ENCODE assay signal across 23 mouse cellular contexts in genomic region chr2:131436149-131436548, GRCm38 (mm10). TPM values are rescaled to one million over a fixed set of nuclear protein-coding genes. Genes with fewer than 3 reads are reported as not detected.
DNase-seq lines count a peak whose midpoint lies in the region; TF ChIP-seq lines count a peak whose summit lies in the region.
"Had no signal": no experiment of that assay in that cellular context is flagged by ENCODE, and none has a peak within 500 bp of the region (broad histone marks: within the 10 kb centered on the region; RNA-seq: fewer than 3 reads in every experiment).

No protein-coding gene starts in this region.

- no peak for TF ChIP-seq POLR2A in CH12.LX (IDR thresholded peaks at IDR 0.05; ENCODE audit: low read depth, low read length)
- TF ChIP-seq POLR2A in small intestine, adult 2 months (IDR thresholded peaks at IDR 0.05; ENCODE audit: low read depth, low read length): no peak

- dilution Hi-C loops in CH12.LX (cut with MboI; ENCODE audit: extremely low pct_ligation_motif_present, extremely low pct_unique_long_range_greater_than_20kb, low sequenced_read_pairs): no loop called here

- H3K4me3 ChIP-seq in CH12.LX (replicated peaks in 1 of 3; ENCODE audit: low read depth in 2 of 3, low read length in 2 of 3, poor library complexity in 1 of 3) (no peak overlapping the region), macrophage (ENCODE audit: inconsistent target) (no peak overlapping the region)
- no peak overlapping the region for H3K4me3 ChIP-seq in small intestine, adult 2 months (ENCODE audit: low read depth, low read length)
- H3K4me3 ChIP-seq: embryonic facial prominence, embryonic 10.5 days; heart, embryonic 12.5 days; hindbrain, embryonic 10.5 days; kidney, embryonic 15.5 days; limb, embryonic 15.5 days; megakaryocyte, embryonic 14.5 days; midbrain, embryonic 15.5 days; neural tube, embryonic 15.5 days had no signal

- H3K27ac ChIP-seq in CH12.LX (ENCODE audit: insufficient read depth, low read depth) (peak overlapping the region; percentile 51), macrophage (peak overlapping the region; percentile 53)
- H3K27ac ChIP-seq in small intestine, adult 2 months (ENCODE audit: insufficient read depth, low read depth, low read length): peak overlapping the region; percentile 29
- H3K27ac ChIP-seq: embryonic facial prominence, embryonic 10.5 days; hindbrain, embryonic 10.5 days; kidney, embryonic 15.5 days; limb, embryonic 15.5 days; midbrain, embryonic 15.5 days; neural tube, embryonic 15.5 days had no signal

- no peak for TF ChIP-seq EP300 in CH12.LX (IDR thresholded peaks at IDR 0.05; ENCODE audit: low read length)

- no peaks in the 10 kb centered on the region for H3K9me3 ChIP-seq in CH12.LX (replicated peaks; ENCODE audit: low read length)
- H3K9me3 ChIP-seq: embryonic facial prominence, embryonic 10.5 days; heart, embryonic 12.5 days; hindbrain, embryonic 10.5 days; kidney, embryonic 15.5 days; limb, embryonic 15.5 days; midbrain, embryonic 15.5 days; neural tube, embryonic 15.5 days had no signal

- H3K27me3 ChIP-seq in CH12.LX (replicated peaks): no peaks in the 10 kb centered on the region
- no peaks in the 10 kb centered on the region for H3K27me3 ChIP-seq in small intestine, adult 2 months (ENCODE audit: control insufficient read depth, insufficient read depth, low read length)
- H3K27me3 ChIP-seq: heart, embryonic 12.5 days; kidney, embryonic 15.5 days; limb, embryonic 15.5 days; megakaryocyte, embryonic 14.5 days; midbrain, embryonic 15.5 days; neural tube, embryonic 15.5 days had no signal

- peak; percentile 28 for DNase-seq in gastrocnemius, adult 18-20 months (ENCODE audit: low spot score)
- DNase-seq in gastrocnemius, postnatal 25 days: no peak
- no peak for DNase-seq in CH12.LX (ENCODE audit: extremely low read depth)
- no peak for DNase-seq in spleen, postnatal 36 days (ENCODE audit: low spot score in 2 of 2)
- DNase-seq in frontal cortex, postnatal 25 days (ENCODE audit: low spot score in 2 of 2): no peak
- DNase-seq: adrenal gland, postnatal 25 days; cerebellum, adult 11 months; cerebellum, adult 9-11 months; heart, postnatal 10 days; kidney, adult 11 months; kidney, postnatal 4 days; layer of hippocampus, adult 9-11 months; left cerebral cortex, postnatal 4 days had no signal

- peaks cover 6 to 13% of the 10 kb centered on the region in 2 experiments; a peak in 3 of 4 replicates for H3K4me1 ChIP-seq in CH12.LX (ENCODE audit: control insufficient read depth in 1 of 2, insufficient read depth in 2 of 2)
- peaks cover 7% of the 10 kb centered on the region; the same call in 1 of the 2 replicates for H3K4me1 ChIP-seq in small intestine, adult 2 months (ENCODE audit: control insufficient read depth, insufficient read depth, insufficient read length, low read length)
- H3K4me1 ChIP-seq: embryonic facial prominence, embryonic 10.5 days; heart, embryonic 12.5 days; hindbrain, embryonic 10.5 days; kidney, embryonic 15.5 days; limb, embryonic 15.5 days; midbrain, embryonic 15.5 days; neural tube, embryonic 15.5 days had no signal

- in situ Hi-C loops in CH12.LX (cut with MboI; ENCODE audit: low pct_ligation_motif_present, low pct_unique_long_range_greater_than_20kb, low sequenced_read_pairs): no loop called here

- 25% methylated on average over 9 of the region's 9 CpGs for WGBS in macrophage (ENCODE audit: missing documents)
- WGBS in small intestine, adult 2 months: 22% methylated on average over 9 of the region's 9 CpGs

- no peak overlapping the region for H3K9ac ChIP-seq in CH12.LX (ENCODE audit: insufficient read depth, low read depth)
- H3K9ac ChIP-seq: heart, embryonic 12.5 days; kidney, embryonic 15.5 days; limb, embryonic 15.5 days; midbrain, embryonic 15.5 days; neural tube, embryonic 15.5 days had no signal

- TF ChIP-seq CTCF in CH12.LX (conservative IDR thresholded peaks at IDR 0.05 in 1 of 2, IDR thresholded peaks at IDR 0.05 in 1 of 2; ENCODE audit: low read depth in 2 of 2, low read length in 2 of 2): no peak
- no peak for TF ChIP-seq CTCF in small intestine, adult 2 months (IDR thresholded peaks at IDR 0.05; ENCODE audit: extremely low read depth, insufficient read length, insufficient replicate concordance, low read depth, low read length)

- H3K36me3 ChIP-seq in CH12.LX (replicated peaks in 1 of 2; ENCODE audit: control insufficient read depth in 1 of 2, insufficient read depth in 1 of 2, low read length in 1 of 2) (no peaks in the 10 kb centered on the region), macrophage (ENCODE audit: inconsistent target) (no peaks in the 10 kb centered on the region)
- no peaks in the 10 kb centered on the region for H3K36me3 ChIP-seq in small intestine, adult 2 months (ENCODE audit: control insufficient read depth, insufficient read depth, low read length)
- H3K36me3 ChIP-seq: embryonic facial prominence, embryonic 10.5 days; heart, embryonic 12.5 days; hindbrain, embryonic 10.5 days; kidney, embryonic 15.5 days; limb, embryonic 15.5 days; midbrain, embryonic 15.5 days; neural tube, embryonic 15.5 days had no signal

- no peak for TF ChIP-seq RAD21 in CH12.LX (IDR thresholded peaks at IDR 0.05; ENCODE audit: low read depth, low read length)

- no peak overlapping the region; the same call in 1 of the 2 replicates for H3K4me2 ChIP-seq in CH12.LX (ENCODE audit: insufficient read depth, low read depth, poor library complexity, severe bottlenecking)
- H3K4me2 ChIP-seq: heart, embryonic 12.5 days; kidney, embryonic 15.5 days; limb, embryonic 15.5 days; midbrain, embryonic 15.5 days; neural tube, embryonic 15.5 days had no signal

- H3K79me2 ChIP-seq in CH12.LX (replicated peaks; ENCODE audit: control insufficient read depth, extremely low read depth, insufficient read depth, poor library complexity, severe bottlenecking) (no peaks in the 10 kb centered on the region), macrophage (ENCODE audit: inconsistent target) (no peaks in the 10 kb centered on the region)

TF ChIP-seq in CH12.LX, 34 proteins besides CTCF, POLR2A, EP300 and RAD21:
- no peak for TF ChIP-seq CHD1 (IDR thresholded peaks at IDR 0.05; ENCODE audit: low read depth, low read length)
- TF ChIP-seq MXI1 (IDR thresholded peaks at IDR 0.05; ENCODE audit: low read depth, low read length): no peak
- TF ChIP-seq JUN (IDR thresholded peaks at IDR 0.05; ENCODE audit: insufficient read depth, low read depth, low read length): no peak
- TF ChIP-seq ELF1 (IDR thresholded peaks at IDR 0.05; ENCODE audit: low read depth, low read length): peak; percentile 81
- TF ChIP-seq IRF4 (IDR thresholded peaks at IDR 0.05; ENCODE audit: low read depth, low read length): peak; percentile 63
- TF ChIP-seq ZKSCAN1 (IDR thresholded peaks at IDR 0.05; ENCODE audit: borderline replicate concordance, low read depth, low read length): peak; percentile 7; the same call in 1 of the 2 replicates
- no peak for TF ChIP-seq TCF12 (IDR thresholded peaks at IDR 0.05; ENCODE audit: low read depth, low read length)
- TF ChIP-seq MEF2A (IDR thresholded peaks at IDR 0.05; ENCODE audit: borderline replicate concordance, low read depth, low read length): peak; percentile 38; the same call in 1 of the 2 replicates
- no peak for TF ChIP-seq ZMIZ1 (IDR thresholded peaks at IDR 0.05; ENCODE audit: low read depth, low read length)
- no peak for TF ChIP-seq JUND (conservative IDR thresholded peaks at IDR 0.05; ENCODE audit: low read depth, low read length)

RNA-seq across cellular contexts. Expression of gene Smox, which starts 55.1 kb away (rescaled TPM):
- total RNA-seq in gastrocnemius, adult 18-20 months (2021): 100 to 1,000 TPM in 1 of 2 experiments, 10 to 100 TPM in 1; 86.0 to 120 TPM
- 10 to 100 TPM; 63.0 to 69.6 TPM for total RNA-seq in gastrocnemius, postnatal 25 days (2021)
- 4.2 and 7.6 TPM in 2 replicates for total RNA-seq in CH12.LX (2012; rRNA removed)
- 4.1 and 4.4 TPM in 2 replicates for total RNA-seq in CH12.LX (2014; rRNA removed)
- polyA plus RNA-seq in CH12.LX (2012; ENCODE audit: insufficient read length, low read depth): 3.3 and 4.0 TPM in 2 replicates
- total RNA-seq in macrophage (2018; cell fraction: chromatin; rRNA removed): 100 to 1,000 TPM in 5 of 26 experiments, 10 to 100 TPM in 21; 35.5 to 148 (median 85.3) TPM
- 10 to 100 TPM; 32.3 to 57.2 (median 40.1) TPM for total RNA-seq in macrophage (2018; cell fraction: cytosol; rRNA removed)
- 100 to 1,000 TPM in 5 of 26 experiments, 10 to 100 TPM in 21; 33.4 to 122 (median 80.3) TPM for total RNA-seq in macrophage (2018; cell fraction: nucleus; rRNA removed)
- polyA plus RNA-seq in macrophage (2018): 35.1 to 53.5 TPM (median 43.1 TPM) in 3 replicates
- polyA plus RNA-seq in small intestine, adult 2 months (2012; rRNA removed): 14.1 and 28.7 TPM in 2 replicates

Comparison
In these comparisons a context has a peak if more than half of its experiments do, and no peak if none do; other contexts are left out.
1. RNA of gene Smox, which starts 55.1 kb away (total RNA-seq): 86.0 to 120 TPM in gastrocnemius, adult 18-20 months and 63.0 to 69.6 TPM in gastrocnemius, postnatal 25 days; 4.1 to 7.6 TPM in CH12.LX; every median in the first group is over 4 times any median in the second.
2. Peak in every context shown above with its lines, with median percentiles within 50 percentile points of each other: H3K27ac ChIP-seq.